Mouse (Mus musculus) MEL (cell line): ENCODE results near the gene Arcn1. TPM values are rescaled to one million over a fixed set of nuclear protein-coding genes. Genes with fewer than 3 reads are reported as not detected.

Experiments used
- DNase-seq: peaks from one replicate; pipeline ENCODE4 v3.0.0; 2011; ENCODE audit warnings: low read depth, low spot score
- H3K27ac ChIP-seq: 2 replicates; pipeline ENCODE4 v1.5.1; 2012; ENCODE audit warnings: low read depth, mild to moderate bottlenecking, control low read depth, low read length, moderate library complexity; ENCODE audit not compliant: control insufficient read depth
- H3K27me3 ChIP-seq, 2 experiments: fragments of 150-350 bp in 1 of 2; sonication (generic) in 1 of 2; 2 replicates each; pipeline ENCODE4 v1.6.1; 2012; ENCODE audit warnings: low read length in 2 of 2, mild to moderate bottlenecking in 2 of 2, improper control_type of control experiment in 1 of 2, moderate library complexity in 1 of 2; ENCODE audit not compliant: insufficient read depth in 2 of 2, control insufficient read depth in 1 of 2
- H3K36me3 ChIP-seq, 2 experiments: 2 replicates each; pipeline ENCODE4 v1.6.1; 2012 to 2014; ENCODE audit warnings: low read length in 2 of 2, improper control_type of control experiment in 1 of 2, inconsistent platforms in 1 of 2, mild to moderate bottlenecking in 1 of 2; ENCODE audit not compliant: insufficient read depth in 2 of 2, control insufficient read depth in 1 of 2
- H3K4me1 ChIP-seq, 2 experiments: fragments of 150-350 bp in 1 of 2; sonication (generic) in 1 of 2; 2 replicates each; pipeline ENCODE4 v1.6.1; 2012; ENCODE audit warnings: low read length in 2 of 2, improper control_type of control experiment in 1 of 2, mild to moderate bottlenecking in 1 of 2; ENCODE audit not compliant: insufficient read depth in 2 of 2, control insufficient read depth in 1 of 2
- H3K4me3 ChIP-seq, 2 experiments: fragments of 150-350 bp in 1 of 2; sonication (generic) in 1 of 2; 2 replicates each; pipeline ENCODE4 v1.5.1; 2012; ENCODE audit warnings: low read depth in 2 of 2, low read length in 2 of 2, mild to moderate bottlenecking in 2 of 2, moderate library complexity in 2 of 2, control low read depth in 1 of 2, improper control_type of control experiment in 1 of 2; ENCODE audit not compliant: control insufficient read depth in 1 of 2, insufficient read depth in 1 of 2
- H3K79me2 ChIP-seq: 2 replicates; pipeline ENCODE4 v1.6.1; 2012; ENCODE audit warnings: mild to moderate bottlenecking, low read length, moderate library complexity; ENCODE audit not compliant: control insufficient read depth, poor library complexity, insufficient read depth
- H3K9ac ChIP-seq: 2 replicates; pipeline ENCODE4 v1.6.1; 2012; ENCODE audit warnings: low read depth, mild to moderate bottlenecking, control low read depth, low read length, moderate library complexity; ENCODE audit not compliant: control insufficient read depth, poor library complexity, severe bottlenecking
- H3K9me3 ChIP-seq: fragments of 150-350 bp; sonication (generic); replicated peaks from 2 replicates; pipeline ENCODE4 v1.6.1; 2012; ENCODE audit warnings: mild to moderate bottlenecking, low read length, improper control_type of control experiment, moderate library complexity; ENCODE audit not compliant: insufficient read depth
- BHLHE40 ChIP-seq: IDR thresholded peaks from 2 replicates; pipeline ENCODE4 v1.6.1; 2012; ENCODE audit warnings: low read depth, mild to moderate bottlenecking, inconsistent platforms, low read length, improper control_type of control experiment, borderline replicate concordance
- CTCF ChIP-seq, 3 experiments: IDR thresholded peaks in 2 of 3; conservative IDR thresholded peaks in 1 of 3; 2 replicates each; pipeline ENCODE4 v1.5.1; 2011 to 2012; ENCODE audit warnings: low read length in 3 of 3, low read depth in 2 of 3, mild to moderate bottlenecking in 2 of 3, improper control_type of control experiment in 1 of 3, inconsistent platforms in 1 of 3, mixed read lengths in 1 of 3, moderate library complexity in 1 of 3; ENCODE audit not compliant: control insufficient read depth in 1 of 3, insufficient read depth in 1 of 3, poor library complexity in 1 of 3, severe bottlenecking in 1 of 3
- ELF1 ChIP-seq: IDR thresholded peaks from 2 replicates; pipeline ENCODE4 v1.6.1; 2014; ENCODE audit warnings: low read depth, mild to moderate bottlenecking, inconsistent platforms, low read length, improper control_type of control experiment, moderate library complexity
- EP300 ChIP-seq, 2 experiments: IDR thresholded peaks; 2 replicates each; pipeline ENCODE4 v1.6.1; 2011; ENCODE audit warnings: improper control_type of control experiment in 2 of 2, low read length in 2 of 2, low read depth in 1 of 2, mild to moderate bottlenecking in 1 of 2
- ETS1 ChIP-seq: IDR thresholded peaks from 2 replicates; pipeline ENCODE4 v1.6.1; 2012; ENCODE audit warnings: low read depth, mild to moderate bottlenecking, inconsistent platforms, low read length, improper control_type of control experiment, moderate library complexity
- GATA1 ChIP-seq: IDR thresholded peaks from 2 replicates; pipeline ENCODE4 v1.6.1; 2011; ENCODE audit warnings: low read depth, low read length, improper control_type of control experiment
- HCFC1 ChIP-seq: IDR thresholded peaks from 2 replicates; pipeline ENCODE4 v1.6.1; 2012; ENCODE audit warnings: low read depth, mild to moderate bottlenecking, inconsistent platforms, low read length, improper control_type of control experiment, moderate library complexity
- JUND ChIP-seq: IDR thresholded peaks from 2 replicates; pipeline ENCODE4 v1.6.1; 2011; ENCODE audit warnings: low read depth, mild to moderate bottlenecking, improper control_type of control experiment, low read length
- KAT2A ChIP-seq: conservative IDR thresholded peaks from 2 replicates; pipeline ENCODE4 v1.6.1; 2012; ENCODE audit warnings: low read depth, low read length, improper control_type of control experiment, inconsistent platforms
- MAZ ChIP-seq: IDR thresholded peaks from 2 replicates; pipeline ENCODE4 v1.6.1; 2012; ENCODE audit warnings: low read depth, mild to moderate bottlenecking, inconsistent platforms, low read length, improper control_type of control experiment
- MEF2A ChIP-seq: IDR thresholded peaks from 2 replicates; pipeline ENCODE4 v1.6.1; 2014; ENCODE audit warnings: low read depth, mild to moderate bottlenecking, inconsistent platforms, low read length, improper control_type of control experiment; ENCODE audit not compliant: poor library complexity, insufficient replicate concordance, severe bottlenecking; ENCODE audit errors: extremely low read depth
- MXI1 ChIP-seq: IDR thresholded peaks from 2 replicates; pipeline ENCODE4 v1.6.1; 2011; ENCODE audit warnings: mild to moderate bottlenecking, low read depth, low read length, improper control_type of control experiment
- MYB ChIP-seq: IDR thresholded peaks from 2 replicates; pipeline ENCODE4 v1.6.1; 2011; ENCODE audit warnings: mild to moderate bottlenecking, low read depth, low read length, improper control_type of control experiment
- MYC ChIP-seq: IDR thresholded peaks from 2 replicates; pipeline ENCODE4 v1.6.1; 2011; ENCODE audit warnings: low read depth, mild to moderate bottlenecking, low read length, improper control_type of control experiment, moderate library complexity
- NELFE ChIP-seq: IDR thresholded peaks from 2 replicates; pipeline ENCODE4 v1.6.1; 2011; ENCODE audit warnings: low read depth, low read length, improper control_type of control experiment
- POLR2A ChIP-seq, 2 experiments: IDR thresholded peaks; 2 replicates each; pipeline ENCODE4 v1.6.1; 2011 to 2012; ENCODE audit warnings: low read length in 2 of 2, mild to moderate bottlenecking in 2 of 2, control low read depth in 1 of 2, improper control_type of control experiment in 1 of 2, low read depth in 1 of 2, moderate library complexity in 1 of 2; ENCODE audit not compliant: control insufficient read depth in 1 of 2, insufficient read depth in 1 of 2, poor library complexity in 1 of 2
- POLR2AphosphoS5 ChIP-seq: IDR thresholded peaks from 2 replicates; pipeline ENCODE4 v1.6.1; 2012; ENCODE audit warnings: low read depth, borderline replicate concordance, mild to moderate bottlenecking, inconsistent platforms, low read length, moderate library complexity, mixed read lengths
- TBP ChIP-seq: IDR thresholded peaks from 2 replicates; pipeline ENCODE4 v1.8.0; 2011; ENCODE audit warnings: low read depth, low read length, improper control_type of control experiment
- UBTF ChIP-seq: IDR thresholded peaks from 2 replicates; pipeline ENCODE4 v1.6.1; 2012; ENCODE audit warnings: low read depth, mild to moderate bottlenecking, inconsistent platforms, low read length, improper control_type of control experiment, moderate library complexity, borderline replicate concordance; ENCODE audit not compliant: insufficient read depth
- USF1 ChIP-seq: IDR thresholded peaks from 2 replicates; pipeline ENCODE4 v1.6.1; 2014; ENCODE audit warnings: low read depth, mild to moderate bottlenecking, inconsistent platforms, low read length, improper control_type of control experiment, moderate library complexity
- ZKSCAN1 ChIP-seq: IDR thresholded peaks from 2 replicates; pipeline ENCODE4 v1.6.1; 2012; ENCODE audit warnings: low read depth, mild to moderate bottlenecking, inconsistent platforms, low read length, improper control_type of control experiment, moderate library complexity
- ZNF384 ChIP-seq: IDR thresholded peaks from 2 replicates; pipeline ENCODE4 v1.6.1; 2012; ENCODE audit warnings: low read depth, mild to moderate bottlenecking, inconsistent platforms, low read length, improper control_type of control experiment
- polyA plus RNA-seq, 2 experiments: library from polyadenylated mRNA; stranded (reverse) in 1 of 2; unstranded in 1 of 2; fragments of >175 nt in 1 of 2; fragments of >200 nt in 1 of 2; gene quantifications; 2 replicates each; pipeline versions ENCODE4 v1.2.1 to v1.2.4; 2012; ENCODE audit warnings: low replicate concordance in 2 of 2, low read depth in 1 of 2; ENCODE audit not compliant: insufficient read length in 2 of 2, insufficient read depth in 1 of 2, missing spikeins in 1 of 2
- total RNA-seq: library from RNA; depleted of rRNA; stranded (reverse); fragments of 300-350 nt; gene quantifications from 2 replicates; pipeline ENCODE4 v1.2.3, GENCODE M21; 2012

Arcn1 gene
- total and polyA plus RNA-seq, 3 experiments: 118 to 273 (median 145) TPM

- Histone ChIP-seq H3K79me2 (no peaks in the 10 kb centered on the region), H3K9ac (no peak overlapping the region), H3K9me3 (no peaks in the 10 kb centered on the region), H3K4me3 (no peak overlapping the region), H3K27ac (no peak overlapping the region), H3K36me3 (peaks cover 0 to 3% of the 10 kb centered on the region in 2 experiments; a peak in 2 of 4 replicates), H3K4me1 (peaks cover under 1 to 8% of the 10 kb centered on the region in 2 experiments), H3K27me3 (no peaks in the 10 kb centered on the region; a peak in 1 of 4 replicates)
- no peak for DNase-seq
- TF ChIP-seq MYB (no peak), MEF2A (no peak), KAT2A (no peak), BHLHE40 (no peak), ZKSCAN1 (no peak), NELFE (no peak), POLR2A (IDR thresholded peaks at IDR 0.05; ENCODE audit: control insufficient read depth in 1 of 2, insufficient read depth in 1 of 2, low read depth in 1 of 2, low read length in 2 of 2, poor library complexity in 1 of 2) (no peak), MYC (no peak), EP300 (IDR thresholded peaks at IDR 0.05; ENCODE audit: low read depth in 1 of 2, low read length in 2 of 2) (no peak), TBP (no peak)
These were observed 41.1 kb downstream of the Arcn1 start for GRCm38 (mm10) chr9:44726431-44727146.

GRCm38 (mm10) chr9:44724665-44725064, 43.0 kb downstream of the Arcn1 start:
- no peaks in the 10 kb centered on the region for H3K9me3 ChIP-seq
- no peaks in the 10 kb centered on the region; a peak in 1 of 4 replicates for H3K27me3 ChIP-seq
- TF ChIP-seq BHLHE40: no peak
- TF ChIP-seq ZNF384: no peak
- TF ChIP-seq ETS1: no peak
- TF ChIP-seq GATA1: no peak
- no peak for TF ChIP-seq MXI1
- no peak for TF ChIP-seq POLR2AphosphoS5
- TF ChIP-seq CTCF (IDR thresholded peaks at IDR 0.05 in 2 of 3, conservative IDR thresholded peaks at IDR 0.05 in 1 of 3; ENCODE audit: control insufficient read depth in 1 of 3, insufficient read depth in 1 of 3, low read depth in 2 of 3, low read length in 3 of 3, poor library complexity in 1 of 3, severe bottlenecking in 1 of 3): no peak
- TF ChIP-seq MAZ: no peak
- no peak for TF ChIP-seq ELF1
- TF ChIP-seq USF1: no peak
- TF ChIP-seq TBP: no peak
- TF ChIP-seq MYB: no peak
- no peak for TF ChIP-seq KAT2A
- no peak for TF ChIP-seq HCFC1
- no peak for TF ChIP-seq UBTF
- TF ChIP-seq JUND: no peak
- H3K9ac ChIP-seq: no peak overlapping the region
- peaks cover 0 to 7% of the 10 kb centered on the region in 2 experiments; a peak in 2 of 4 replicates for H3K36me3 ChIP-seq
- no peaks in the 10 kb centered on the region; the same call in 1 of the 2 replicates for H3K79me2 ChIP-seq
- peaks cover 7 to 19% of the 10 kb centered on the region in 2 experiments; a peak in 3 of 4 replicates for H3K4me1 ChIP-seq
- DNase-seq: no peak
- H3K4me3 ChIP-seq: no peak overlapping the region
- no peak overlapping the region for H3K27ac ChIP-seq
